Mouse (Mus musculus) heart, postnatal 4 days (tissue): ENCODE measurements at regions not wholly inside any gene's neighbourhood (a gene's known extent, or its start where the extent isn't known, plus 50 kb on each side); places are given as distances from the start of the nearest gene placed in this dataset.
A peak's percentile ranks its signal among the peaks of the same experiment; 100 is the strongest.
"Not testable (repeated sequence)": the region's sequence is repeated elsewhere in the genome, so short reads cannot be mapped to it uniquely, and the experiment has no call there.

ENCODE experiments used
- DNase-seq: peaks from one replicate; pipeline ENCODE4 v3.0.0; 2021

- DNase-seq: no peak
Measured at GRCm38 (mm10) chr1:136680173-136680572, 55.5 kb downstream of the Zfp281 start.

GRCm38 (mm10) chr1:136682311-136682710 lies 57.6 kb downstream of the Zfp281 start:
- not testable (repeated sequence) for DNase-seq

- DNase-seq: peak; percentile 75
Measured at GRCm38 (mm10) chr1:136683061-136683531, 58.4 kb downstream of the Zfp281 start.

GRCm38 (mm10) chr1:136683561-136684131 lies 58.9 kb downstream of the Zfp281 start:
- DNase-seq: peak; percentile 47

GRCm38 (mm10) chr1:136684481-136684880 lies 59.8 kb downstream of the Zfp281 start:
- no peak for DNase-seq

- no peak for DNase-seq
Measured at GRCm38 (mm10) chr1:136685191-136686060, 60.7 kb downstream of the Zfp281 start.

- no peak for DNase-seq
Measured at GRCm38 (mm10) chr1:136686467-136686866, 61.8 kb downstream of the Zfp281 start.

GRCm38 (mm10) chr1:136690068-136690467 lies 65.4 kb downstream of the Zfp281 start:
- no peak for DNase-seq

GRCm38 (mm10) chr1:136693421-136693820 lies 68.7 kb downstream of the Zfp281 start:
- DNase-seq: no peak

- DNase-seq: no peak
Measured at GRCm38 (mm10) chr1:136694983-136695382, 70.3 kb downstream of the Zfp281 start.

GRCm38 (mm10) chr1:136696077-136696641 lies 71.5 kb downstream of the Zfp281 start:
- DNase-seq: peak; percentile 29

- no peak for DNase-seq
Measured at GRCm38 (mm10) chr1:136698454-136699152, 73.9 kb downstream of the Zfp281 start.

GRCm38 (mm10) chr1:136699153-136699524 lies 74.4 kb downstream of the Zfp281 start:
- no peak for DNase-seq

- DNase-seq: no peak
Measured at GRCm38 (mm10) chr1:136699571-136699970, 74.9 kb downstream of the Zfp281 start.

GRCm38 (mm10) chr1:136704139-136704538 lies 79.4 kb downstream of the Zfp281 start:
- no peak for DNase-seq

- DNase-seq: no peak
Measured at GRCm38 (mm10) chr1:136706509-136706908, 81.8 kb downstream of the Zfp281 start.

- DNase-seq: peak; percentile 39
Measured at GRCm38 (mm10) chr1:136707394-136707793, 82.7 kb downstream of the Zfp281 start.

- no peak for DNase-seq
Measured at GRCm38 (mm10) chr1:136707866-136708265, 83.2 kb downstream of the Zfp281 start.

GRCm38 (mm10) chr1:136710196-136710595 lies 85.5 kb downstream of the Zfp281 start:
- DNase-seq: no peak

GRCm38 (mm10) chr1:136711243-136711642 lies 86.5 kb downstream of the Zfp281 start:
- DNase-seq: no peak

GRCm38 (mm10) chr1:136714077-136714476 lies 89.4 kb downstream of the Zfp281 start:
- no peak for DNase-seq

- no peak for DNase-seq
Measured at GRCm38 (mm10) chr1:136714987-136715386, 90.3 kb downstream of the Zfp281 start.
